Mouse (Mus musculus): ENCODE results near the gene Ugt2a1.
A peak's percentile ranks its signal among the peaks of the same experiment; 100 is the strongest.
"Not testable (repeated sequence)": the region's sequence is repeated elsewhere in the genome, so short reads cannot be mapped to it uniquely, and the experiment has no call there.

The Ugt2a1 gene

DNA sequence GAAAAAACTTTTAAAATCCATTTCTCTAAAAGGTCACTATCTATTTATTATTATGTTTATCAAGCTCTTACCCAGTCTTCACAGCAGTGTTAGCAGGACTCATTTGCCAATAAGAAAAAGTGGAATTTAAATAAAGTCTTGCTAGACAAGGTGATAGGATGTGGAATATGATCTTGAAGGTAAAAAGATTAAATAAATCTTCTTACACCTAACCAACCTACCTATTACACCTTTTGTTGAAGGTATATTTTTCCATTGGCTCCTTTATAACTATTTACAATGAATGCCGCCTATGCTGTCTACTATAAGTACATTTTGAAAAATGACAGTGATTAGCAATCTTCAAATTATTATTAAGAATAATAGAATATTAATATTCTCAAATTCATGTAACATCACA is at the start of gene Ugt2a1:
Ugt2a1 (minus strand) TSS at position 101 of the 400 bp plus-strand sequence.
- DNase-seq (ENCODE audit: low spot score) = no peak

- DNase-seq (ENCODE audit: low spot score) = no peak
These were observed 47.4 kb upstream of the Ugt2a1 start, which contains the start of gene Sult1b1 for GRCm38 (mm10) chr5:87538111-87538510. Sult1b1 (minus strand) TSS chr5:87538195.

GRCm38 (mm10) chr5:87535994-87536644 is 45.4 kb upstream of the Ugt2a1 start:
- DNase-seq (ENCODE audit: low spot score) = no peak

DNA sequence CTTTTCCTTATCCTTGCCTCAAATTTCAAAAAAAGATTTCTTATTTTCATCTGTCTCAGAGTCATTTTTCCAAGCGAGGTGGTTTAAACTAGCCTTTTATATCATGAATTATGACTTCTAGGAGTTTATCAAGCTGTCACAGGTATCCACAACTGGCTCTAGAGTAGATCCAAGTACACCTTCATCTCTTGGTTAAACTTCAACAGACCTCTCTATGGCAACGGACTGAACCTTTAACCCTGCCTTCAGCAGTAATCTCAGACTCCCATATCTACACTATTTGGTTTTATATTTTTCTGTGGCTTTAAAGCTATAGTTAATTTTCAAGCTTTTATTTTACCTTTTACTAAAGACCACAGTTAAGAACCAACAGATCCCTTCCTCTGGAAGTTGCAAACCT is 41.6 kb upstream of the Ugt2a1 start:
- no peak for DNase-seq (ENCODE audit: low spot score)

DNA sequence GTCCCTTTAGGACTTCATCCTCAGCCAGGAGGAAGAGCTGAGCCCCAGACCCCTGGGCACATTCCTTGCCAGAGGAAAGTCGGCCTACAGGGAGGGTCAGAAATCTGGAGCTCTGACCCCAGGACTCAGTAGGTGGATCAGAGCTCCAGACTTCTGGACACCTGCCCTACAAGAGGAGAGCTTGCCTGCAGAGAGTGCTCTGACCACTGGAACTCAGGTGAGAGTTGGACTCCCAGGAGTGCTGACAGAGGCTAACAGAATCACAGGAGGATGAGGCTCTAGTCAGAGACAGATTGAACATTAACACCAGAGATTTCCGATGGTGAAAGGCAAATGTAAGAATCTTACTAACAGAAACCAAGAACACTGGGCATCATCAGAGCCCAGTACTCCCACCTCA is 32.9 kb upstream of the Ugt2a1 start:
- not testable (repeated sequence) for DNase-seq (ENCODE audit: low spot score)

GRCm38 (mm10) chr5:87505776-87506458 is 15.2 kb upstream of the Ugt2a1 start:
- DNase-seq (ENCODE audit: low spot score) = no peak

GRCm38 (mm10) chr5:87502687-87503086 is 12.0 kb upstream of the Ugt2a1 start:
- no peak for DNase-seq (ENCODE audit: low spot score)

- no peak for DNase-seq (ENCODE audit: low spot score)
These were observed 8.7 kb upstream of the Ugt2a1 start for GRCm38 (mm10) chr5:87499341-87499740.

- DNase-seq (ENCODE audit: low spot score) = peak; percentile 12
These were observed 8.3 kb upstream of the Ugt2a1 start for GRCm38 (mm10) chr5:87498936-87499335.

DNA sequence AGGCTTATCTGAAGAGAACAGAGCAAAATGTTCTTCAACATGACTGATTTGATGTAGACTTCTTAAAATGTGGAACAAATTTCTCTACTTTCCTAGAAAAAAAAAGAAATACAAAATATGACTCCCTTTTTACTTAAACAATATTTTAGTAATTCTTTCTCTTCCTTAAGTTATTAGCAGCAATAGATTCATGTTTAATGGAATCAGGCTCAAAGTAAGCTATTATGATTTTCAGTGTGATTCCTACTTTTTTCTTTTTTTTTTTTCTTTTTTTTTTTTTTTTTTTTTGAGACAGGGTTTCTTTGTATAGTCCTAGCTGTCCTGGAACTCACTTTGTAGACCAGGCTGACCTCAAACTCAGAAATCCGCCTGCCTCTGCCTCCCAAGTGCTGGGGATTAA is 4.0 kb downstream of the Ugt2a1 start, which contains the start of gene Gm43638:
Gm43638 (minus strand) TSS at position 101 of the 400 bp plus-strand sequence.
- DNase-seq (ENCODE audit: low spot score) = not testable (repeated sequence)

DNA sequence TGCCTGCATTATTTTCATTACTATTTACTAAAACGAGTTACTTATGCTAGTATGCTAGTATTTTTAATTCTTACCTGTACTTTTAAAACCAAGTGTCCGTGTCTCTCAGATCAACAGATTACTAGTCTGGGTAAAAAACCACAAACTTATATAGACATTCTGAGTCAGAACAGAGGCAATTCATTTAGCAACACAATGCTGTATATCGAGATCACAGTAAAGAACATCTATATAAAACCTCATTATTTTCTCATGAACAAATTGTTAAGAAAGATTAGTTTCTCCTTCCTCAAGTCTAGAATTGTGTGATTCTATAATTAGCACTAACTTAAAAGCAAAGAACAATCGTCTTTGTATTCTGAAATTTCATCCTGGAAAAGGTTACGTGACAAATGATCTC is 8.5 kb downstream of the Ugt2a1 start, which contains the start of gene Ugt2a2:
Ugt2a2 (minus strand) TSS at position 101 of the 400 bp plus-strand sequence.
- DNase-seq (ENCODE audit: low spot score) = no peak

- no peak for DNase-seq (ENCODE audit: low spot score)
These were observed 31.9 kb downstream of the Ugt2a1 start for GRCm38 (mm10) chr5:87458810-87459209.

- DNase-seq (ENCODE audit: low spot score) = no peak
These were observed 33.0 kb downstream of the Ugt2a1 start for GRCm38 (mm10) chr5:87457701-87458100.

GRCm38 (mm10) chr5:87456216-87456850 is 34.3 kb downstream of the Ugt2a1 start:
- no peak for DNase-seq (ENCODE audit: low spot score)

DNA sequence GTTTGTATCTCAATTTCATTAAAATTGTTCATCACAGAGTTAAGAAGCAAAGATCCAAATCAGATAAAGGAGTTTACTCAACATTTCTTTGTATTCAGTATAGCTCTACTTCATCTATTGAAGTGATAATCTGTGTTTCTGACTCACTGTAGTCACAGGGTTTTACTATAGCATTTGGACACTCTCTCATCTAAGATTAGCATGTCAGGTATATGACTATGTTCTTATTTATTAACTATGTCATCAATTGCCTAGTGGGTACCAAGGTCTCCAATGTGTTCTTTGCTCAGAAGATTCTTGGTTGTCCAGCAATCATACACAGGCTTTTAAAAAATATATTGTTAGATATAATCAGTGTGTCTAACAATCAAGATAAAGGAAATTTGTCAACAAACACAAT is 35.2 kb downstream of the Ugt2a1 start:
- no peak for DNase-seq (ENCODE audit: low spot score)

DNA sequence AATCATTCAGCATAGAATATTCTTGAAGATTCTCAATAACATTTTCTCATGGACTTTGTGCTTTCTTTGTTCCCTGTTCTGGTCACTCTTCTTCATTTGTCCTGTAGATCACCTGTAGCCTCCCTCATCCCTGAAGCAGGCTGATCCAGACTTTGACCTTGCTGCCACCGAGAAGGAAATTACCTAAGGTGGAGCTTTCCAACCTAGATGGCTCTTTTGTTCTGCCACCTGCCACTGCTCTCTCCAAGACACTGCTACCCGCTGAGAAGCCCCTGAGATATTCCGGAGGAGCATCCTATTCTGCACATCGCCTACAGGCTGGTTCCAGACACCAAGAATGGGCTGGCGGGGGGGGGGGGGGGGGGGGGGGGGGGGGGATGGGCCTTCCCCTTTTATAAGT is 38.2 kb downstream of the Ugt2a1 start:
- not testable (repeated sequence) for DNase-seq (ENCODE audit: low spot score)

- no peak for DNase-seq (ENCODE audit: low spot score)
These were observed 54.4 kb downstream of the Ugt2a1 start for GRCm38 (mm10) chr5:87436264-87436663.

GRCm38 (mm10) chr5:87425676-87426075 is 65.0 kb downstream of the Ugt2a1 start:
- DNase-seq (ENCODE audit: low spot score) = no peak

GRCm38 (mm10) chr5:87424041-87424440 is 66.6 kb downstream of the Ugt2a1 start, which contains the start of gene Ugt2b38:
Ugt2b38 (minus strand) TSS chr5:87424203.
- not testable (repeated sequence) for DNase-seq (ENCODE audit: low spot score)
